Mouse (Mus musculus) right cerebral cortex, adult 2 months (tissue): ENCODE results near the gene Sim2.

ENCODE experiments used
- DNase-seq, 2 experiments: peaks; one replicate each; pipeline ENCODE4 v3.0.0; 2021 to 2022; ENCODE audit warnings: low spot score in 2 of 2

Gene Sim2

GRCm38 (mm10) chr16:94078318-94079074 is 6.2 kb upstream of the Sim2 start:
- no peak for DNase-seq

DNA sequence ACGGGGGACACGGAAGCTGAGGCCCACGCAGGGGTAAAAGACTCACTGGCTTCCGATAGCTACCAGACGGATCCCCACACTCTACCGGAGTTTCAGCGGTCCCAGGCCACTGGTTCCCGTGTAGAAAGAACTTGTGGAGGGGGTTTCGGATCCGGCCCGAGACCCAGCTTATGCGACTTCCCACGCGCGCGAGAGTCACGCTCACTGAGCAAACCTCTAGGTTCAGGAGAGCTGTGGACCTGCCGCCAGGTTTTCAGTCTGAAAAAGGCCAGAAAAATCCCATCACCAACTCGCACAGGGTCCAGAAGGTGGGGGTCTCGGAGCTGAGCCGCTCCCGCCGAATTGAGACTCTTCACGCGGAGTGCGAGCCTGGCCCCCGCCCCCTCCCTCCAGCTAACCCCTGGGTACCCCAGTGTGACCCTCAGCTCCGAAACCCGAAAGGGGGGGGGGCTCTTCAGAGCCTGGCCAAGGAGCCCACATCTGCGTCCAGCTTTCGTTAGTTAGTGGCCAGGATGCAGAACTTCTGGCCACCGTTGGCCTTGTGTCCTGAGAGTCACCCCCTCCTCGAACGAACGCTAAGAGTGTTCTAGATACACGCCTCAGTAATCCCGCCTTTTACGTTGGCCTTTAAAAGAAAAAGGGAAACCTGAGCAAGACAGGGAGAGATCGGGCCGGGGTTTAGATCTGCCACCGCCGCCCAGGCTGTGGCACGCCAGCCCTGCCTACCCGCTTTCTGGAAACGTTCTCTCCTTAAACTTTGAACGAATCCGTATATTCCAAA is 5.5 kb upstream of the Sim2 start:
- no peak for DNase-seq

- DNase-seq = no peak
Observed at GRCm38 (mm10) chr16:94079856-94080555, 4.7 kb upstream of the Sim2 start.

- DNase-seq = no peak
Observed at GRCm38 (mm10) chr16:94081596-94081995, 3.1 kb upstream of the Sim2 start.

- no peak for DNase-seq
Observed at GRCm38 (mm10) chr16:94081996-94082708, 2.6 kb upstream of the Sim2 start.

DNA sequence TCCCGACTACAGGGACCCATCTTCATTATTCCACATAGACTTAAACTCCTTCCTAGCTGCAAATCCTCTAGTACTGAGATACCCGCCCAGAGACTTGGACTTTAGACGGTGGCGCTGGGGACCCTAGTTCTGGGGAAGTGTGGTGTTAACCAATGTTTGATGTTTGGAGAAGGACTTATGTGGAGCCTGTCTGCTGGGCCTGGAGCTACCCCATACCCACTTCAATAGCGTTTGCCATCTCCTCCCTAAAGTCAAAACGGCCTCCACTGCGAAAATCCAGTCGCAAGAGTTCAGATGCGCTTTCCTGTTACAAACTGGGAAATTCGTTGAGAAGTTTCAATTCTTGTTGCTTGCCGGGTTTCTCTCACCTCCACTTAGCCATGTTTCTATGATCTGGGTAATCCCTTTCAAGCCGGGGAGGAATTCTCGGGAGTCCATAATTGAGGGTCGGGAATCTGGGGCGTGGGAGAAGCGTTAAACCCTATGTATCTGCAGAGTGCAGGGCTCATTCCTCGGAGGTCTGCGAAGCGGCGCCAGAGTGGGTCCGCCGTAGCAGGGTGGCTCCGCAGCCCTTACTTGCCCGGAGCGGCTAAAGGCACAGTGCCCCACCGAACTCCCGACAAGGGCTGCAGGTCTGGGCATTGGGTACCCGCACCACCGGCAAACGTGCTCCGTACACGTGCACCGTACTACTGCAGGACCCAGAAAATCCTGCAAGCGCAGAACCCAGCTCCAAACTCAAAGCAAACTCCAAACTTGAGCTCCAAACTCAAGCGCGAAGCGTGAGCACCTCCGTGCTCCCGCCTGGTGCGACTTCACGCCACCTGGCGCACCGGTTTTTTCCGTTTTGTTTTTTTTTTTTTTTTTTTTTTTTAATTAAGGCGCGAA is 1.5 kb upstream of the Sim2 start:
- no peak for DNase-seq

GRCm38 (mm10) chr16:94083848-94084525 is 744 bp upstream of the Sim2 start:
- DNase-seq = no peak

- no peak for DNase-seq
Observed at GRCm38 (mm10) chr16:94085603-94086285, 1.0 kb downstream of the Sim2 start.

DNA sequence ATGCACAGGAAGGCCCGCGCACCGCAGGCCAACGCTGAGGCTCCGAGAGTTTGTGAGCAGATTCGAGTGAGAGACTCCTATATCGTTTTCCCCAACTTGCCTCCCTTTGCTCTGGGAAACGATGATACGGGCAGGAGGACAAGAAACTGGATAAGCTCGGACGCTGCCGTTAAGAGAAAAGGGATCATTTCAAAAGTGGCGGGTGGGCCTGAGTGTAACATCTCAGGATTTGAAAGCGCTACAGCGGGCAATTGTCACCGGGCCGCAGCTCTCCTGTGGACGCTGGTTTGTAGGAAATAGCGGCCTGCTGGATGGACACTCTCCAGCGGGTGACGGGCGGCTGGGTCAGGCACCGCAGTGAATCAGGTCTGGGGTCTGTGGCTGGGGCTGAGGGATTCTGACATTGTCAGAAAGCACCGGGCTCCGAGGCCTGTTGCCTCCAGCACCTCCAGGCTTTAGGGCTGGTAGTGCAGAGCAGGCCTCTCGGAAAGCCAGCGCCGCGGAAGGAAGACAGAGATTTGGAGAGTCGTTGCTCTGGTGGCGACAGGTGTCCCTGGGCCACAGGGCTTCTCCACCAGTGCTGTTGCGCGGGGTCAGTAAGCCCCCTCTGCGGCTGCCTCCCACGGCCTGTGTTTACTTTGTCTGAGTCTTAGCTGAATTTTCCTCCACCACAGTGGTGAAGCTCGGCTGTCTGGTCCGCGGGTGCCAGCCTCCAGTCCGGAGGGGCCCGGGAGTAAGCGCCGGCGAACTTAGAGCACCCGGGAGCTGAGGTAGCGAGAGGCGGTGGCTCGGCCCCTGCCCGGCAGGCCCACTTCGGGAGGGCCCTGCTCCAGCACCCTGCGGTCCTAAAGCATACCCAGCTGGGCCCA is 2.2 kb downstream of the Sim2 start:
- no peak for DNase-seq

- no peak for DNase-seq
Observed at GRCm38 (mm10) chr16:94087570-94088225, 3.0 kb downstream of the Sim2 start.

DNA sequence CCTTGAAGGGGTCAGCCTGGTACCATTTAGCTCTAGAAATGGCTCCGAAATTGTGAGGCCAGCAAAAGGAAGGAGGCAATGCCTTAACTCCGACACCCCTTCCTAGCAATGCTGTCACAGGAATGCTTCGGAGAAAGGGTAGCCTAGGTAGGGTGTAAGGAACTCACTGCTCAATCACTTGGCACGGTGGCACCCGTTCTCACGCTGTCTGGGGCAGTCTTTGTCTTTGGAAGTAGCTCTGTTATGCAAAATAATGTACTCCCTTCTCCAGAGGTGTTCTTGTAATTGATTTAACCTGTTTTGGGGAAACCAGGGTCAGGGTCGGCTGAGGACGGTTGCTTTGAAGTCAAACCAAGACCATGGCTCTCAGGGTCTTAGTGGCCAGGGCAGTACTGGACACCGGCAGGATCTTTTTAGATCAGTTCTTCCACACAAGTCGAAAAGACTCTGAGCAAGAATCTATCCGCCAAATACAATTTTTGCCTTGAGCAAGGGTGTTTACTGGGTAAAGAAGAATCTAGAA is 3.6 kb downstream of the Sim2 start:
- DNase-seq = no peak

DNA sequence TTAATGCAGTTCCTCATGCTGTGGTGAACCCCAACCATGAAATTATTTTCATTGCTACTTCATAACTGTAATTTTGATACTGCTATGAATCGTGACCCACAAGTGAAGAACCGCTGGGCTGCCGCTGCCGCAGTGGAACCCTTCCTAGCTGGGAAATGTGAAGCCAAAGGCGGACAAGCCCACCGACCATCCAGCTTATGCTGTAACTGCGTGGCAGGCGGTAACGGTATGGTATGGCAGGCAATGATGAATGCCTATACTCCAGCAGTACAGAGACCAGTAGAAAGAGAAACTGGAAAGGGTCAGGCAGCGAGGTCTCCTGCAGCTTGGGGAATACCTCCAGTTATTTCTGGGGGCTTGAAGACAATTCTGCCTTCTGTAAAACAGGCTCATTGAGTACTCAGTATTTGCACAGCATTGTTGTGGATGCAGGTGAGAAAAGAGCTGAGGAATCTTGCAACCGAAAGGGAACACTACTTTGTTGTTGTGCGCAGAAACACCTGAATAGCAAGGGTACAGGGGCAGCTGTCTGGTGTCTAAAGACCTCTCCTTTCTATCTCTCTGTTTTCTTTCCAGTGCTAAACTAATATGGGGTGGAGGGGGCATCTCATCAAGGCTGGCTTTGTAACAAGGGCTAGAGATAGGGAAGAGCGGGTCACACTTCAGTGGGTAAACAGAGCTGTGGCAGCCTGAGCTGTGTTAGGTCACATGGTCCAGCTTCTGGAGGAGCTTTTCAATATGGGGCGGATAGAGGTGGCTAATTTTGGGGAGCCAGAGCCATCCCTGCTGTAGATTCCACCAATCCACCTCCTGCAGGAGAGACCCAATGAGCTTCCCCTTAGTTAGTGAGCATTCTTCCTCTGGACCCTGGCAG is 4.3 kb downstream of the Sim2 start:
- no peak for DNase-seq

DNA sequence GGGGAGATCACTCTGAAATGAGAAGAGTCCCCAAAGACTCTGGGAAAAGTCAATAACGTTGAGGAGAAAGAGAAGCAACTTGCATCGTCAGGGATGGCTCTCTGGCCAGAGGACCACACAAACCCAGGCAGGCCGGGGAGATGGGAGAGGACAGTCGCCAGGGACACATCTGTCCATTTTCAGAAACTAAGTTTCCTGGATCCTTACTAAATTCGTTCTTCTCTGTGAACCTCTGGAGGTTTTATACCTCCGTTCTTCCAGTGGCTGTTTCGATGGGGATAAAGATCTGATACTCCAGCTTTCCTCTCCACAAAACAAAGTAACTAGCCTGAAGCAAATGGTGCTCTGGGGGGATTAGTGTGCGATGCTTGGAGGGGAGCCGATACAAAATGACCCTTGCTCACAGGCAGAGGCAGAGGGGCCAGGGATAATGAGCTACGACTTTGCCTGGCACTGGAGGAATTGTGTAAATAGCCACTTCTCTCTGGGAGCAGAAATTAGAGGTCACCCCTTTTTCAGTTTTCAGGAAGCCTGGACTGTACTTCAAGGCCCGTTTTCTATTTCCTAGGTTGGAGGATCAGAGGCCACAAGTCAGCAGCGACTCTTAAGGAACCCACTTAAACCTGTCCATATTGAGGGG is 7.9 kb downstream of the Sim2 start:
- no peak for DNase-seq

- DNase-seq = no peak
Observed at GRCm38 (mm10) chr16:94093151-94093863, 8.6 kb downstream of the Sim2 start.

DNA sequence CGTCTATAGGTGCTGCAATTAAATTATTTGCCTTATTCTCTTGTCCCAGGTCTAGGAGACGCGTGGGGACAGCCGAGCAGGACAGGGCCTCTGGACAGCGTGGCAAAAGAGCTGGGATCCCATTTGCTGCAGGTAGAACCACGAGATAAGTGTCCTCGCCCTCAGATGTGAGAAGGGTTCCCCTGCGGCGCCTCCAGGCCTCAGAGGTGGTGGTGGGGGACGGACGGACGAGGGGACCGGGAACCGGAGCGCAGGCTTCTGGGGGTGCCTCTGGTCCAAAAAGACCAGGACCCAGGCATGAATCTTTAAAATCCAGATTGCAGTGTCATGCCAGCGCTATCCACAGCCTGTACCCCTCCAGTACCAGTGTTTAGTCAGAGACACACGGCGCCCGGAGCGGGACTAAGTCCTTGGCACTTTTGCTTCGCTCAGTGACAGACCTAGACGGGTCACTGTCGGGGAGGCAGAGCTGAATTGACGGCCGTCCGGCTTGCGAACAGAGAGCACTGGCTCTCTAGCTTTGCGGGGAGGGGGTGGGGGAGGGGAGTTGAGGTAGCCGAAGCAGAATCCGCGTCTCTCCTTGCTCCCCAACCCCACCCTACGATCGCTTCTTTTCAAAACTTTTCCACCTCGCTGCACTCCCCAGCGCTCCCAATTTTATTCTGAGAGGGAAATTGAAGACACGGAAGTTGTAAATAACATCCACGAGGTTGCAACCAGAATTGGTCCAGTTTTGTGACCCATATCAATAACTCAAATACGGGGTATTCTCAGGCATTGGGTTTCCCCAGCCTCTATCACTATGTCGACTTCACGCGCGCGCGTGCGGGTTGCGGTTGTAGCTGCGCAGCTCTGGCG is 9.7 kb downstream of the Sim2 start:
- no peak for DNase-seq
